ENCODE assay signal across 9 mouse cellular contexts in genomic region chr9:115308401-115308800, GRCm38 (mm10). TPM values are rescaled to one million over a fixed set of nuclear protein-coding genes. Genes with fewer than 3 reads are reported as not detected.
DNase-seq lines count a peak whose midpoint lies in the region; ATAC-seq lines count a peak whose summit lies in the region.
"Had no signal": no experiment of that assay in that cellular context is flagged by ENCODE, and none has a peak within 500 bp of the region (broad histone marks: within the 10 kb centered on the region; RNA-seq: fewer than 3 reads in every experiment).

No protein-coding gene starts in this region.

- H3K27ac ChIP-seq in heart, embryonic 10.5 days, result peak overlapping the region; percentile 99
- H3K27ac ChIP-seq in forebrain, embryonic 11.5 days (ENCODE audit: low read depth, low read length), result no peak overlapping the region
- H3K27ac ChIP-seq in liver, embryonic 13.5 days, result 0 out of 2 replicates have a peak overlapping the region, but pooled peaks have one; percentile 94

- H3K4me2 ChIP-seq in forebrain, embryonic 11.5 days (ENCODE audit: low read depth, low read length, severe bottlenecking), result peak overlapping the region; percentile 41
- H3K4me2 ChIP-seq in liver, embryonic 13.5 days, result peak overlapping the region; percentile 82

- ATAC-seq in forebrain, embryonic 11.5 days (replicated peaks; ENCODE audit: low FRiP score), result no peak
- no peak for ATAC-seq in liver, embryonic 13.5 days (ENCODE audit: low read depth)
- no peak for ATAC-seq in frontal cortex, adult (ENCODE audit: low TSS enrichment)

- H3K4me1 ChIP-seq in heart, embryonic 10.5 days, result peaks cover 31% of the 10 kb centered on the region
- H3K4me1 ChIP-seq in forebrain, embryonic 11.5 days (replicated peaks; ENCODE audit: control insufficient read depth, insufficient read depth, low read length), result peaks cover 7% of the 10 kb centered on the region; the same call in 1 of the 2 replicates
- H3K4me1 ChIP-seq in liver, embryonic 13.5 days (replicated peaks), result peaks cover 64% of the 10 kb centered on the region

- H3K9me3 ChIP-seq in heart, embryonic 10.5 days, result no peaks in the 10 kb centered on the region
- H3K9me3 ChIP-seq in forebrain, embryonic 11.5 days (ENCODE audit: control insufficient read depth, low read length), result no peaks in the 10 kb centered on the region
- H3K9me3 ChIP-seq in liver, embryonic 13.5 days (replicated peaks), result no peaks in the 10 kb centered on the region

- H3K4me3 ChIP-seq in heart, embryonic 10.5 days, result peak overlapping the region; percentile 88
- peak overlapping the region; percentile 98 for H3K4me3 ChIP-seq in forebrain, embryonic 11.5 days (ENCODE audit: low read depth, low read length)
- H3K4me3 ChIP-seq in liver, embryonic 13.5 days (replicated peaks), result peak overlapping the region; percentile 95

- 0 out of 2 replicates have a peak, but pooled peaks cover 3% of the 10 kb centered on the region for H3K27me3 ChIP-seq in heart, embryonic 10.5 days (ENCODE audit: insufficient read depth, poor library complexity, severe bottlenecking)
- H3K27me3 ChIP-seq in forebrain, embryonic 11.5 days (ENCODE audit: control insufficient read depth, insufficient read depth, low read length), result no peaks in the 10 kb centered on the region
- H3K27me3 ChIP-seq in liver, embryonic 13.5 days, result no peaks in the 10 kb centered on the region
- H3K27me3 ChIP-seq: Patski had no signal

- no peak for DNase-seq in heart, embryonic 10.5 days (ENCODE audit: low spot score)
- DNase-seq in heart, adult 11 months, result no peak
- DNase-seq in A20 (ENCODE audit: low read depth, low spot score), result peak; percentile 59
- DNase-seq in forebrain, embryonic 11.5 days (ENCODE audit: low spot score), result no peak
- no peak for DNase-seq in liver, embryonic 13.5 days
- no peak for DNase-seq in retina, postnatal 1 day
- DNase-seq in cerebellum, postnatal 14 days, result no peak

- no peaks in the 10 kb centered on the region for H3K36me3 ChIP-seq in heart, embryonic 10.5 days
- no peaks in the 10 kb centered on the region for H3K36me3 ChIP-seq in forebrain, embryonic 11.5 days (ENCODE audit: control insufficient read depth, insufficient read depth, low read length)
- H3K36me3 ChIP-seq in liver, embryonic 13.5 days, result no peaks in the 10 kb centered on the region

- peak overlapping the region; percentile 98 for H3K9ac ChIP-seq in forebrain, embryonic 11.5 days (ENCODE audit: low read length)
- H3K9ac ChIP-seq in liver, embryonic 13.5 days, result peak overlapping the region; percentile 99

- 19% methylated on average over 4 of the region's 4 CpGs for WGBS in heart, embryonic 10.5 days
- WGBS in forebrain, embryonic 11.5 days, result 14% methylated on average over 4 of the region's 4 CpGs
- 5% methylated on average over 4 of the region's 4 CpGs for whole genome bisulfite sequencing in liver, embryonic 13.5 days (ENCODE audit: insufficient replicate concordance)

RNA-seq across cellular contexts. Expression of gene Stt3b, which starts 1.8 kb away (rescaled TPM):
- 101 TPM in 2 replicates for polyA plus RNA-seq in heart, embryonic 10.5 days (2016; fragmentation: Nextera tagmentation; extraction: Ambion mirVana)
- polyA plus RNA-seq in forebrain, embryonic 11.5 days (2014; fragmentation: Nextera tagmentation; extraction: Ambion mirVana), result 104 and 110 TPM in 2 replicates
- polyA plus RNA-seq in liver, embryonic 13.5 days (2015; fragmentation: Nextera tagmentation; extraction: Ambion mirVana), result 62.4 and 72.7 TPM in 2 replicates
